Mouse (Mus musculus) testis, adult 2 months (tissue): ENCODE data around the gene Rab11fip3. TPM values are rescaled to one million over a fixed set of nuclear protein-coding genes. Genes with fewer than 3 reads are reported as not detected.

Experiments
- H3K27ac ChIP-seq: fragments of 200-500 bp; 2 replicates; pipeline ENCODE4 v1.5.1; 2012; ENCODE audit warnings: low read depth, low read length; ENCODE audit not compliant: control insufficient read depth, insufficient read depth
- H3K27me3 ChIP-seq: fragments of 200-500 bp; 2 replicates; pipeline ENCODE4 v1.6.1; 2012; ENCODE audit warnings: mild to moderate bottlenecking, low read length, moderate library complexity; ENCODE audit not compliant: control insufficient read depth, insufficient read depth
- H3K36me3 ChIP-seq: fragments of 200-500 bp; 2 replicates; pipeline ENCODE4 v1.6.1; 2012; ENCODE audit warnings: mild to moderate bottlenecking, low read length; ENCODE audit not compliant: control insufficient read depth, insufficient read depth
- H3K4me1 ChIP-seq: fragments of 200-500 bp; 2 replicates; pipeline ENCODE4 v1.6.1; 2012; ENCODE audit warnings: low read length; ENCODE audit not compliant: control insufficient read depth, insufficient read depth
- H3K4me3 ChIP-seq: fragments of 200-500 bp; 2 replicates; pipeline ENCODE4 v1.5.1; 2012; ENCODE audit warnings: low read depth, mild to moderate bottlenecking, low read length, moderate library complexity, mixed read lengths; ENCODE audit not compliant: control insufficient read depth
- CTCF ChIP-seq: fragments of 200-500 bp; IDR thresholded peaks from 2 replicates; pipeline ENCODE4 v1.5.1; 2012; ENCODE audit warnings: low read depth, mild to moderate bottlenecking, inconsistent platforms, low read length, moderate library complexity; ENCODE audit not compliant: control insufficient read depth, insufficient read depth, insufficient replicate concordance
- POLR2A ChIP-seq: fragments of 200-500 bp; IDR thresholded peaks from 2 replicates; pipeline ENCODE4 v1.6.1; 2012; ENCODE audit warnings: low read depth, mild to moderate bottlenecking, inconsistent platforms, low read length, moderate library complexity; ENCODE audit not compliant: control insufficient read depth
- polyA plus RNA-seq: library from polyadenylated mRNA; depleted of rRNA; stranded (reverse); fragments of >200 nt; gene quantifications from 2 replicates; pipeline ENCODE4 v1.2.3, GENCODE M21; 2012

Rab11fip3 gene
- polyA plus RNA-seq, 1 experiment: 37.5 TPM

- H3K27me3 ChIP-seq: no peaks in the 10 kb centered on the region
- H3K27ac ChIP-seq: peak overlapping the region; percentile 43; the same call in 1 of the 2 replicates
These were observed 5.9 kb upstream of the Rab11fip3 start for GRCm38 (mm10) chr17:26075246-26075645.

GRCm38 (mm10) chr17:26070136-26070535 is 781 bp upstream of the Rab11fip3 start:
- Histone ChIP-seq H3K4me3 (no peak overlapping the region), H3K27me3 (no peaks in the 10 kb centered on the region), H3K4me1 (peaks cover 16% of the 10 kb centered on the region), H3K36me3 (no peaks in the 10 kb centered on the region), H3K27ac (no peak overlapping the region)
- TF ChIP-seq POLR2A (no peak), CTCF (no peak)

More at GRCm38 (mm10) chr17:26075246-26075645, 5.9 kb upstream of the Rab11fip3 start:
- H3K36me3 ChIP-seq: no peaks in the 10 kb centered on the region
- peak overlapping the region; percentile 81 for H3K4me3 ChIP-seq
- TF ChIP-seq CTCF (no peak), POLR2A (no peak)
- H3K4me1 ChIP-seq: no peaks in the 10 kb centered on the region

- peak overlapping the region; percentile 34 for H3K27ac ChIP-seq
- TF ChIP-seq POLR2A (no peak), CTCF (no peak)
- no peaks in the 10 kb centered on the region for H3K36me3 ChIP-seq
- H3K4me1 ChIP-seq: peaks cover 16% of the 10 kb centered on the region
- H3K4me3 ChIP-seq: peak overlapping the region; percentile 91
- H3K27me3 ChIP-seq: no peaks in the 10 kb centered on the region
These were observed 1.1 kb downstream of the Rab11fip3 start for GRCm38 (mm10) chr17:26068024-26068830.

GRCm38 (mm10) chr17:26066488-26067020 is 2.8 kb downstream of the Rab11fip3 start:
- Histone ChIP-seq H3K36me3 (no peaks in the 10 kb centered on the region), H3K4me3 (peak overlapping the region; percentile 62), H3K4me1 (peaks cover 16% of the 10 kb centered on the region), H3K27me3 (no peaks in the 10 kb centered on the region), H3K27ac (no peak overlapping the region)
- no peak for TF ChIP-seq CTCF
- no peak for TF ChIP-seq POLR2A

GRCm38 (mm10) chr17:26064916-26065315 is 4.4 kb downstream of the Rab11fip3 start:
- no peaks in the 10 kb centered on the region for H3K27me3 ChIP-seq
- no peak overlapping the region for H3K27ac ChIP-seq
- TF ChIP-seq POLR2A: no peak
- TF ChIP-seq CTCF: no peak
- peaks cover 16% of the 10 kb centered on the region for H3K4me1 ChIP-seq
- H3K4me3 ChIP-seq: no peak overlapping the region
- H3K36me3 ChIP-seq: no peaks in the 10 kb centered on the region

GRCm38 (mm10) chr17:26057787-26058567 is 11.4 kb downstream of the Rab11fip3 start:
- TF ChIP-seq POLR2A (no peak), CTCF (no peak)
- Histone ChIP-seq H3K36me3 (no peaks in the 10 kb centered on the region; the same call in 1 of the 2 replicates), H3K4me3 (no peak overlapping the region), H3K27ac (no peak overlapping the region), H3K27me3 (no peaks in the 10 kb centered on the region), H3K4me1 (no peaks in the 10 kb centered on the region)

- no peaks in the 10 kb centered on the region for H3K27me3 ChIP-seq
- H3K36me3 ChIP-seq: no peaks in the 10 kb centered on the region; the same call in 1 of the 2 replicates
- H3K4me1 ChIP-seq: no peaks in the 10 kb centered on the region
- no peak overlapping the region for H3K27ac ChIP-seq
- no peak overlapping the region for H3K4me3 ChIP-seq
- TF ChIP-seq POLR2A (no peak), CTCF (no peak)
These were observed 12.1 kb downstream of the Rab11fip3 start for GRCm38 (mm10) chr17:26057278-26057677.
